Mouse (Mus musculus) embryo, embryonic 11.5 days (tissue): ENCODE data around the gene Adgrf5.
"Not testable (repeated sequence)": the region's sequence is repeated elsewhere in the genome, so short reads cannot be mapped to it uniquely, and the experiment has no call there.

Source experiments
- DNase-seq: peaks from one replicate; pipeline ENCODE4 v3.0.0-alpha.2; 2012; ENCODE audit warnings: low read depth, low spot score

Gene Adgrf5

GRCm38 (mm10) chr17:43359826-43360619 lies at the start of gene Adgrf5:
Gene Adgrf5 (plus strand): TSS chr17:43360451.
- DNase-seq = no peak

- no peak for DNase-seq
Observed at GRCm38 (mm10) chr17:43325986-43326671, 34.1 kb upstream of the Adgrf5 start.

GRCm38 (mm10) chr17:43326726-43327700 lies 33.2 kb upstream of the Adgrf5 start:
- DNase-seq = peak; percentile 80

GRCm38 (mm10) chr17:43327810-43328209 lies 32.4 kb upstream of the Adgrf5 start:
- no peak for DNase-seq

GRCm38 (mm10) chr17:43329216-43329615 lies 31.0 kb upstream of the Adgrf5 start:
- no peak for DNase-seq

- DNase-seq = no peak
Observed at GRCm38 (mm10) chr17:43329761-43330183, 30.5 kb upstream of the Adgrf5 start.

- DNase-seq = no peak
Observed at GRCm38 (mm10) chr17:43332686-43333085, 27.6 kb upstream of the Adgrf5 start.

GRCm38 (mm10) chr17:43334074-43334473 lies 26.2 kb upstream of the Adgrf5 start:
- no peak for DNase-seq

GRCm38 (mm10) chr17:43337643-43338042 lies 22.6 kb upstream of the Adgrf5 start:
- DNase-seq = no peak

GRCm38 (mm10) chr17:43338279-43338678 lies 22.0 kb upstream of the Adgrf5 start:
- DNase-seq = no peak

- not testable (repeated sequence) for DNase-seq
Observed at GRCm38 (mm10) chr17:43346499-43346898, 13.8 kb upstream of the Adgrf5 start.

GRCm38 (mm10) chr17:43357902-43358539 lies 2.2 kb upstream of the Adgrf5 start:
- DNase-seq = no peak

GRCm38 (mm10) chr17:43361021-43361420 lies 770 bp downstream of the Adgrf5 start:
- DNase-seq = no peak

GRCm38 (mm10) chr17:43362362-43362761 lies 2.1 kb downstream of the Adgrf5 start:
- DNase-seq = no peak

- no peak for DNase-seq
Observed at GRCm38 (mm10) chr17:43362881-43363280, 2.6 kb downstream of the Adgrf5 start.

GRCm38 (mm10) chr17:43363921-43364320 lies 3.7 kb downstream of the Adgrf5 start:
- DNase-seq = no peak

- DNase-seq = no peak
Observed at GRCm38 (mm10) chr17:43365297-43365696, 5.0 kb downstream of the Adgrf5 start.

- no peak for DNase-seq
Observed at GRCm38 (mm10) chr17:43366486-43366885, 6.2 kb downstream of the Adgrf5 start.

GRCm38 (mm10) chr17:43368171-43368576 lies 7.9 kb downstream of the Adgrf5 start:
- DNase-seq = no peak

GRCm38 (mm10) chr17:43372604-43373003 lies 12.4 kb downstream of the Adgrf5 start:
- no peak for DNase-seq

- no peak for DNase-seq
Observed at GRCm38 (mm10) chr17:43374020-43374419, 13.8 kb downstream of the Adgrf5 start.
